Mouse (Mus musculus) stomach, embryonic 14.5 days (tissue): ENCODE results near the gene Slc26a6. TPM values are rescaled to one million over a fixed set of nuclear protein-coding genes. Genes with fewer than 3 reads are reported as not detected.
A peak's percentile ranks its signal among the peaks of the same experiment; 100 is the strongest.

Experiments used
- ATAC-seq: fragments of 200-750 bp; cut with Nextera tagmentation; 2 replicates; pipeline ENCODE4 v1.8.0; 2017; ENCODE audit warnings: low read depth, moderate TSS enrichment; ENCODE audit not compliant: insufficient number of reproducible peaks, insufficient read depth, low FRiP score
- H3K27ac ChIP-seq: fragments of 300-500 bp; sonication (generic); 2 replicates; pipeline ENCODE4 v1.5.1; 2014; ENCODE audit warnings: mild to moderate bottlenecking, low read length, moderate library complexity, mixed read lengths
- H3K27me3 ChIP-seq: fragments of 300-500 bp; sonication (generic); 2 replicates; pipeline ENCODE4 v1.6.1; 2014; ENCODE audit warnings: low read length, control low read depth, mixed read lengths; ENCODE audit not compliant: control insufficient read depth, insufficient read depth
- H3K36me3 ChIP-seq: fragments of 300-500 bp; sonication (generic); 2 replicates; pipeline ENCODE4 v1.6.1; 2014; ENCODE audit warnings: mild to moderate bottlenecking, control low read depth, low read length, moderate library complexity, mixed read lengths; ENCODE audit not compliant: control insufficient read depth, insufficient read depth
- H3K4me1 ChIP-seq: fragments of 300-500 bp; sonication (generic); 2 replicates; pipeline ENCODE4 v1.6.1; 2014; ENCODE audit warnings: low read length, control low read depth, mixed read lengths; ENCODE audit not compliant: control insufficient read depth, insufficient read depth
- H3K4me2 ChIP-seq: fragments of 300-500 bp; sonication (generic); replicated peaks from 2 replicates; pipeline ENCODE4 v1.6.1; 2014; ENCODE audit warnings: low read depth, low read length, control low read depth
- H3K4me3 ChIP-seq: fragments of 300-500 bp; sonication (generic); 2 replicates; pipeline ENCODE4 v1.5.1; 2014; ENCODE audit warnings: low read depth, low read length, control low read depth
- H3K9ac ChIP-seq: fragments of 300-500 bp; sonication (generic); replicated peaks from 2 replicates; pipeline ENCODE4 v1.6.1; 2014; ENCODE audit warnings: low read depth, mild to moderate bottlenecking, control low read depth, low read length, moderate library complexity, mixed read lengths
- H3K9me3 ChIP-seq: fragments of 300-500 bp; sonication (generic); 2 replicates; pipeline ENCODE4 v1.6.1; 2016; ENCODE audit warnings: low read depth, low read length, control low read depth; ENCODE audit not compliant: control insufficient read depth
- WGBS: fragments of 180-500 bp; shearing (Covaris S2); extraction: QIAGEN DNeasy Blood & Tissue Kit; methylation state at CpG from one replicate; pipeline ENCODE4 v1.1.7; 2014; 5-methylcytosine and 5-hydroxymethylcytosine counted together
- polyA plus RNA-seq: library from polyadenylated mRNA; unstranded; fragments of >200 nt; fragmentation: Nextera tagmentation; extraction: Ambion mirVana; gene quantifications from 2 replicates; pipeline ENCODE4 v1.2.1, GENCODE M21; 2014

Gene Slc26a6
- polyA plus RNA-seq, result 17.8 and 19.1 TPM in 2 replicates

DNA sequence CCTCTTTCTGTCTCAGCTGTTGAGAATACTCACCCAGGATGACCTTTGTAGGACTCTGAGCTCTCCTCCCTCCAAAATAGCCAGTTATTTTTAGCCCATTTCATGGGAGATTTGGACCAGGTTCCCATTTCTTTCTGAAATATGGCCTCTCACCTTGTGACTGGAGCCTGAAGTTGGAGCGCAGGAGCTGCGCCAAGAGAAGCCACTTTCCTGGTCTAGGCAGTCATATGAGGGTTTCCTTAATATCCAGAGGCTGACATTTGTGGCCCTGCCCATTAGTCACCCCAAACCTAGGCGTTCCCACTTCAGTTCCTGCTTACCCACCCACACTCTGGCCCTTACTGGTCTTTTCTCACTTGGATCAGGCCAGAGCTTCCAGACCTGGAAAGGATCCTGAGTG is at the start of gene Slc26a6:
Gene Slc26a6 (plus strand): TSS at position 308 of the 400 bp plus-strand sequence.
- Histone ChIP-seq H3K9ac (peak within 1 kb of the TSS; percentile 63), H3K4me3 (peak within 1 kb of the TSS; percentile 78), H3K4me1 (peaks cover 17% of the 10 kb centered on the region; the same call in 1 of the 2 replicates), H3K27ac (peak within 1 kb of the TSS; percentile 78), H3K4me2 (peak within 1 kb of the TSS; percentile 58), H3K36me3 (0 out of 2 replicates have a peak, but pooled peaks cover 3% of the 10 kb centered on the region), H3K9me3 (no peaks in the 10 kb centered on the region), H3K27me3 (no peaks in the 10 kb centered on the region)
- ATAC-seq, result no peak
- WGBS, result 82% methylated on average over 3 of the region's 3 CpGs

DNA sequence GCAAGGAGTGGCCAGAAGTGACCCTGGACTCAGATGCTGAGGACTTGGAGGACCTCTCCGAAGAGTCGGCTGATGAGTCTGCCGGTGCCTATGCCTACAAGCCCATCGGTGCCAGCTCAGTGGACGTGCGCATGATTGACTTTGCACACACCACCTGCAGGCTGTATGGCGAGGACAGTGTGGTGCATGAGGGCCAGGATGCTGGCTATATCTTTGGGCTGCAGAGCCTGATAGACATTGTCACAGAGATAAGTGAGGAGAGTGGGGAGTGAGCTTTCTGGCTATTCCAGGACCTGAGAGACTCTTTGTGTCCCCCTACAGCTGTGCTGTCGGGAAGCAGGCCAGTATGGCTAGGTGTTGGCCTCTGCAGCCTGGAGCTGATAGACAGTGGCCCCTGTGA is 47.3 kb upstream of the Slc26a6 start:
- Histone ChIP-seq H3K27me3 (no peaks in the 10 kb centered on the region), H3K27ac (no peak overlapping the region), H3K36me3 (peaks cover 38% of the 10 kb centered on the region), H3K4me2 (no peak overlapping the region), H3K4me1 (peaks cover 16% of the 10 kb centered on the region; the same call in 1 of the 2 replicates), H3K9ac (no peak overlapping the region), H3K9me3 (no peaks in the 10 kb centered on the region), H3K4me3 (no peak overlapping the region)
- 82% methylated on average over 8 of the region's 8 CpGs for WGBS
- ATAC-seq, result no peak

DNA sequence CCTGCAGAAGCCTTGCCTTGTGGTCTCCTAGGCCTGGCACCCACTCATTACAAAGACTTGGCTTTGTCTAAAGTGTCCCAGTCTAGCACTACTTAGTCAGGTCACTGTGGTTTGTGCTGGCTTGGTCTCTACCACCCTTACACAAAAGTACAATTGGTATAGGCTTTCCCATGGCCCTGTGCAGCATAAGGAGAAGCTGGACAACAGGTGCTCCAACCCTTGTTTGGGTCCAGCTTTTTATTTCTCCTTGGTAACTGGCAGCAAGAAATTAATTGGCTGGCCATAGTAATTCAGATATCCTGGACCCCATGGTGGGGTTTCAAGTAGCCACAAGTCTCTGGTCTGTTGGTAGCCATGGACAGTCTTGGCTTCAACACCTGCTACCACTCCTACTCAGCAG is 46.7 kb upstream of the Slc26a6 start:
- Histone ChIP-seq H3K27ac (no peak overlapping the region), H3K36me3 (peaks cover 33% of the 10 kb centered on the region), H3K9ac (no peak overlapping the region), H3K4me2 (no peak overlapping the region), H3K4me3 (no peak overlapping the region), H3K4me1 (peaks cover 16% of the 10 kb centered on the region; the same call in 1 of the 2 replicates), H3K9me3 (no peaks in the 10 kb centered on the region), H3K27me3 (no peaks in the 10 kb centered on the region)
- ATAC-seq, result no peak

DNA sequence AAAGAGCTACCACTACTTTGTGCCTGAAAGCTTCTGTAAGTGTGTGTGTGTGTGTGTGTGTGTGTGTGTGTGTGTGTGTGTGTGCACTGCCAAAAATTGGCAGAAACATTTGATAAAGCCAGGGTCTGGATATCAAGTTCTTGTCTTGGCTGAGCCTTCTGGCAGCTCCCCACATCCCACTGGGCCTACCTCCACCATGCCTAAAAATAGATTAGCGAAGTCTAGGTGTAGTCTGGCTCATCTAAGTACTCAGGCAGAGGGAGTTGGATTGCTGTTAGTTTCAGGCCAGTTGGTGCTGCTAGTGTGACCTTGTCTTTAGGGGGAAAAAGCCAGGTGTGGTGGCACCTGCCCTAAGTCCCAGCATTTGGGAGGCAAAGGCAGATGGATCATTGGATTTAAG is 46.3 kb upstream of the Slc26a6 start:
- 88% methylated on average over 1 of the region's 1 CpGs for WGBS
- H3K36me3 ChIP-seq, result peaks cover 31% of the 10 kb centered on the region
- no peak for ATAC-seq

DNA sequence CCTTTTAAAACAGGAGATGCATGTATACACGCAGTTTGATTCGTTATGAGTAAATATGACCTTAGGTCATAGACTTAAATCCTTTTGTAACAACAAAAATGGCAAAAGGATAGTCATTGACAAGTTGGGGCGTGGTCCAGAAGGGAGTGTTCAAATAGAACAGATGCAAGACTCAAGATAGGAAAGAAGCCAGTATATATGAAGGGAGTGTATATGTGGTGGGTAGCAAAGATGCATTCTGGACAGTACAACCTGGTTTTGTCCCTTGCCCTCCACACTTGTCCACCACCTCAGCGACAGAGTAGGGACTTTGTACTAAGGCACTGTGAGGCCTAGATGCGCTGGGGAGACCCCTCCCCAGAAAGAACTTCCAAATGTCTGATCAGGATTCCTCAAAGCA is 45.4 kb upstream of the Slc26a6 start:
- H3K27ac ChIP-seq, result no peak overlapping the region
- WGBS, result 54% methylated on average over 5 of the region's 5 CpGs
- no peak overlapping the region for H3K9ac ChIP-seq
- no peak overlapping the region for H3K4me3 ChIP-seq
- ATAC-seq, result no peak; the same call in 1 of the 2 replicates
- peaks cover 26% of the 10 kb centered on the region for H3K36me3 ChIP-seq
- H3K4me2 ChIP-seq, result 0 out of 2 replicates have a peak overlapping the region, but pooled peaks have one; percentile 84
- peaks cover 16% of the 10 kb centered on the region; the same call in 1 of the 2 replicates for H3K4me1 ChIP-seq
- H3K9me3 ChIP-seq, result no peaks in the 10 kb centered on the region
- H3K27me3 ChIP-seq, result no peaks in the 10 kb centered on the region

More for the DNA sequence above, 46.3 kb upstream of the Slc26a6 start:
- no peak overlapping the region for H3K4me3 ChIP-seq
- H3K27ac ChIP-seq, result no peak overlapping the region
- no peak overlapping the region for H3K4me2 ChIP-seq
- H3K27me3 ChIP-seq, result no peaks in the 10 kb centered on the region
- no peaks in the 10 kb centered on the region for H3K9me3 ChIP-seq
- H3K9ac ChIP-seq, result no peak overlapping the region
- peaks cover 16% of the 10 kb centered on the region; the same call in 1 of the 2 replicates for H3K4me1 ChIP-seq

DNA sequence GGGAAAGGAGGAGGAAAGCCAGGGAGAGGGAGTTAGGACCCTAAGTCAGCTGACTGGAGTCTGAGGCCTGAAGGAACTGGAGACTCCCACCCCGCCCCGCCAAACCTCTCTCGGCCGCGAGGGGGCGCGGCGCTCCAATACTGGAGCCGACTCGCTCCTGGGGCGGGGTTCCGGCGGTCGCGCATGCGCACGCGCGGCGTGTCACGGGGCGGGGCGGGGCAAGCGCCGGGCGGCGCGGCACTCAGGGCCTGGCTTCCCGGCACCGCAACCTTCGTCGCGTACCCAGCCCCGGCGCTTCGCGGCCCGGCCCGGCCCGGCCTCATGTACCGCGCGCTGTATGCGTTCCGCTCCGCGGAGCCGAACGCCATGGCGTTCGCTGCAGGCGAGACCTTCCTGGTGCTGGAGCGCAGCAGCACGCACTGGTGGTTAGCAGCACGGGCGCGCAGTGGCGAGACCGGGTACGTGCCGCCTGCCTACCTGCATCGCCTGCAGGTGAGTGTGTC is 44.9 kb upstream of the Slc26a6 start, which contains the start of gene Nckipsd:
Gene Nckipsd (plus strand): TSS at position 206 of the 503 bp plus-strand sequence.
- peak; percentile 89 for ATAC-seq
- Histone ChIP-seq H3K27me3 (no peaks in the 10 kb centered on the region), H3K9me3 (no peaks in the 10 kb centered on the region), H3K4me3 (peak within 1 kb of the TSS; percentile 79), H3K9ac (peak within 1 kb of the TSS; percentile 73), H3K4me2 (peak within 1 kb of the TSS; percentile 84), H3K4me1 (peaks cover 16% of the 10 kb centered on the region; the same call in 1 of the 2 replicates), H3K36me3 (peaks cover 23% of the 10 kb centered on the region), H3K27ac (no peak within 1 kb of the TSS)
- under 1% methylated on average over 50 of the region's 62 CpGs for WGBS

DNA sequence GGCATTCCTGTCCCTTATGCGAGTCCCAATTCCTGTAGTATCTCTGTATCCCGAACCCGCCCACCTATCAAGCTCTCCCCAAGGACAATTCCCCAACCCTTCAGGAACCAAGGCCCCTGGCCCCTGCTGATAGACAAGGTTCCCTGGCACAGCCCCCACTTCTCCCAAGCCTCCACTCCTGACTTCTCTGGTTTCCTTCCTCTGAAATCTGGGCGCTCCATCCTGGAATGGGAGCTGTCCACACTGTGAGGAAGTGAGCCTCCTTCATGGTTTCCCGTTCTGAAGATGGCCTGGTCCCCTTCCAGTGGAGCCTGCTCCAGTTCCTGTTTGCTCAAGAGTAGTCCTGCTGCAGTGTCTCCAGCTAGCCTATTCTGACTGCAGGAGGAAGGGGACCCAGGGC is 43.9 kb upstream of the Slc26a6 start:
- Histone ChIP-seq H3K9ac (no peak overlapping the region; the same call in 1 of the 2 replicates), H3K4me3 (peak overlapping the region; percentile 79), H3K36me3 (peaks cover 27% of the 10 kb centered on the region), H3K4me1 (peaks cover 16% of the 10 kb centered on the region; the same call in 1 of the 2 replicates), H3K27me3 (no peaks in the 10 kb centered on the region), H3K4me2 (peak overlapping the region; percentile 84), H3K27ac (0 out of 2 replicates have a peak overlapping the region, but pooled peaks have one; percentile 15), H3K9me3 (no peaks in the 10 kb centered on the region)
- 67% methylated on average over 5 of the region's 5 CpGs for WGBS
- no peak for ATAC-seq

DNA sequence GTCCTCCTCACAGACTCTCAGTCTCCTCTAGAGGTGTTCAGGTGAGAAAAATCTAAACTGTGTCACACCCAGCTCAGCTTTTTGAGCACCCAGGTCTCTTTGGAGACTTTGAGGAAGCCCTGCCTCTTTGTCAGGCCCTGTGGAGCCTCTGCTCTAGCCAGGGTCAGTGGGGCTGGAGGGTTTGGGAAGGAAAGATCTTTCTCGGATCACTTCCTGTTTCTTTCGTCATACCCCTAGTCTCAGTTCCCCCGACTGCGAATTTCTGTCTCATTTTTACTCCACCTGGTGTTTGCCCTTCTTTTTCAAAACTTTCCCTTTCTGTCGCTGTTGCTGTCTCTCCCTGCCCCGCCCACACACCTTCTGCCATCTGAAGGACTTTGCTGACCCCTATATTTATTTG is 43.4 kb upstream of the Slc26a6 start:
- no peak overlapping the region for H3K9ac ChIP-seq
- peak overlapping the region; percentile 84; the same call in 1 of the 2 replicates for H3K4me2 ChIP-seq
- peaks cover 22% of the 10 kb centered on the region for H3K36me3 ChIP-seq

More for the DNA sequence above, 43.4 kb upstream of the Slc26a6 start:
- peaks cover 16% of the 10 kb centered on the region; the same call in 1 of the 2 replicates for H3K4me1 ChIP-seq
- no peak for ATAC-seq
- 0 out of 2 replicates have a peak overlapping the region, but pooled peaks have one; percentile 15 for H3K27ac ChIP-seq
- H3K4me3 ChIP-seq, result no peak overlapping the region
- no peaks in the 10 kb centered on the region for H3K9me3 ChIP-seq
- WGBS, result 68% methylated on average over 6 of the region's 6 CpGs
- no peaks in the 10 kb centered on the region for H3K27me3 ChIP-seq
